Mouse (Mus musculus): Measurements from ENCODE around the gene Fam178b. TPM values are rescaled to one million over a fixed set of nuclear protein-coding genes. Genes with fewer than 3 reads are reported as not detected.
"Not testable (repeated sequence)": the region's sequence is repeated elsewhere in the genome, so short reads cannot be mapped to it uniquely, and the experiment has no call there.

Gene Fam178b
- total RNA-seq, 2 experiments from 2014 or later, result not detected

- peak in 1 of 2 experiments; percentile 30 for DNase-seq (ENCODE audit: low spot score in 2 of 2)
- no peak for TF ChIP-seq CTCF (conservative IDR thresholded peaks at IDR 0.05)
- Histone ChIP-seq H3K4me3 (no peak overlapping the region), H3K27ac (peak overlapping the region; percentile 61)
Measured at GRCm38 (mm10) chr1:36633920-36634319, 49.1 kb downstream of the Fam178b start.

GRCm38 (mm10) chr1:36632846-36633245 is 50.1 kb downstream of the Fam178b start:
- no peak for DNase-seq (ENCODE audit: low spot score in 2 of 2)
- no peak overlapping the region for H3K4me3 ChIP-seq
- TF ChIP-seq CTCF (conservative IDR thresholded peaks at IDR 0.05), result no peak
- H3K27ac ChIP-seq, result peak overlapping the region; percentile 61; the same call in 1 of the 2 replicates

GRCm38 (mm10) chr1:36632090-36632489 is 50.9 kb downstream of the Fam178b start:
- no peak for TF ChIP-seq CTCF (conservative IDR thresholded peaks at IDR 0.05)
- DNase-seq (ENCODE audit: low spot score in 2 of 2), result no peak
- H3K4me3 ChIP-seq, result no peak overlapping the region
- H3K27ac ChIP-seq, result no peak overlapping the region

- H3K4me3 ChIP-seq, result no peak overlapping the region
- TF ChIP-seq CTCF (conservative IDR thresholded peaks at IDR 0.05), result no peak
- no peak for DNase-seq (ENCODE audit: low spot score in 2 of 2)
- H3K27ac ChIP-seq, result no peak overlapping the region
Measured at GRCm38 (mm10) chr1:36631391-36631790, 51.6 kb downstream of the Fam178b start.

GRCm38 (mm10) chr1:36630053-36630739 is 52.8 kb downstream of the Fam178b start:
- Histone ChIP-seq H3K4me3 (no peak overlapping the region), H3K27ac (no peak overlapping the region)
- no peak for TF ChIP-seq CTCF (conservative IDR thresholded peaks at IDR 0.05)
- no peak for DNase-seq (ENCODE audit: low spot score in 2 of 2)

GRCm38 (mm10) chr1:36628585-36628984 is 54.4 kb downstream of the Fam178b start:
- H3K27ac ChIP-seq, result no peak overlapping the region
- no peak for DNase-seq (ENCODE audit: low spot score in 2 of 2)

GRCm38 (mm10) chr1:36625442-36625841 is 57.5 kb downstream of the Fam178b start:
- H3K4me3 ChIP-seq, result no peak overlapping the region
- TF ChIP-seq CTCF (conservative IDR thresholded peaks at IDR 0.05), result no peak
- no peak for DNase-seq (ENCODE audit: low spot score in 2 of 2)
- H3K27ac ChIP-seq, result no peak overlapping the region

More at GRCm38 (mm10) chr1:36628585-36628984, 54.4 kb downstream of the Fam178b start:
- no peak for TF ChIP-seq CTCF (conservative IDR thresholded peaks at IDR 0.05)
- H3K4me3 ChIP-seq, result no peak overlapping the region

GRCm38 (mm10) chr1:36615958-36616357 is 67.0 kb downstream of the Fam178b start:
- H3K27ac ChIP-seq; DNase-seq (ENCODE audit: low spot score in 2 of 2); H3K4me3 ChIP-seq: not testable (repeated sequence)
- peak; percentile 49 for TF ChIP-seq CTCF (conservative IDR thresholded peaks at IDR 0.05)

GRCm38 (mm10) chr1:36615188-36615587 is 67.8 kb downstream of the Fam178b start:
- DNase-seq (ENCODE audit: low spot score in 2 of 2), result no peak
- TF ChIP-seq CTCF (conservative IDR thresholded peaks at IDR 0.05), result no peak
- no peak overlapping the region for H3K4me3 ChIP-seq
- H3K27ac ChIP-seq, result no peak overlapping the region

GRCm38 (mm10) chr1:36614584-36614983 is 68.4 kb downstream of the Fam178b start:
- no peak for DNase-seq (ENCODE audit: low spot score in 2 of 2)
- TF ChIP-seq CTCF (conservative IDR thresholded peaks at IDR 0.05), result no peak

GRCm38 (mm10) chr1:36613374-36613895 is 69.5 kb downstream of the Fam178b start:
- TF ChIP-seq CTCF (conservative IDR thresholded peaks at IDR 0.05), result no peak
- Histone ChIP-seq H3K27ac (no peak overlapping the region), H3K4me3 (no peak overlapping the region)
- no peak for DNase-seq (ENCODE audit: low spot score in 2 of 2)

More at GRCm38 (mm10) chr1:36614584-36614983, 68.4 kb downstream of the Fam178b start:
- Histone ChIP-seq H3K4me3 (no peak overlapping the region), H3K27ac (no peak overlapping the region)

- Histone ChIP-seq H3K4me3 (no peak overlapping the region), H3K27ac (no peak overlapping the region)
- no peak for TF ChIP-seq CTCF (conservative IDR thresholded peaks at IDR 0.05)
- DNase-seq (ENCODE audit: low spot score in 2 of 2), result no peak
Measured at GRCm38 (mm10) chr1:36612362-36612761, 70.6 kb downstream of the Fam178b start.

GRCm38 (mm10) chr1:36611449-36612123 is 71.4 kb downstream of the Fam178b start:
- no peak overlapping the region for H3K4me3 ChIP-seq
- no peak for TF ChIP-seq CTCF (conservative IDR thresholded peaks at IDR 0.05)
- no peak overlapping the region for H3K27ac ChIP-seq
- DNase-seq (ENCODE audit: low spot score in 2 of 2), result no peak

Data from layer of hippocampus, adult 2 months (tissue).